Mouse (Mus musculus) cortical plate, adult 2 months (tissue): Measurements from ENCODE around the gene Slit3.

Source experiments
- CTCF ChIP-seq: fragments of 200-500 bp; IDR thresholded peaks from 2 replicates; pipeline ENCODE4 v1.5.1; 2011; ENCODE audit warnings: mild to moderate bottlenecking, control low read depth, low read length; ENCODE audit not compliant: insufficient read depth; ENCODE audit errors: extremely low read depth
- POLR2A ChIP-seq: fragments of 200-500 bp; IDR thresholded peaks from 2 replicates; pipeline ENCODE4 v1.6.1; 2011; ENCODE audit warnings: mild to moderate bottlenecking, low read length, control low read depth; ENCODE audit not compliant: insufficient read depth; ENCODE audit errors: extremely low read depth

- TF ChIP-seq CTCF (peak; percentile 89), POLR2A (no peak)
Observed at GRCm38 (mm10) chr11:35407341-35408154, 286.5 kb downstream of the Slit3 start.
